Mouse (Mus musculus) cerebellum, adult 18-20 months (tissue): ENCODE measurements around the gene Pfn1.

Source experiments
- DNase-seq, 2 experiments: peaks; one replicate each; pipeline ENCODE4 v3.0.0; 2021

The Pfn1 gene

GRCm38 (mm10) chr11:70630129-70630528 is 24.3 kb downstream of the Pfn1 start:
- DNase-seq, result no peak

GRCm38 (mm10) chr11:70629557-70629956 is 24.9 kb downstream of the Pfn1 start:
- DNase-seq, result no peak

GRCm38 (mm10) chr11:70628431-70628830 is 26.0 kb downstream of the Pfn1 start:
- no peak for DNase-seq

GRCm38 (mm10) chr11:70626877-70627276 is 27.6 kb downstream of the Pfn1 start:
- no peak for DNase-seq

GRCm38 (mm10) chr11:70625473-70625872 is 29.0 kb downstream of the Pfn1 start:
- DNase-seq, result no peak

GRCm38 (mm10) chr11:70623053-70623742 is 31.2 kb downstream of the Pfn1 start:
- no peak for DNase-seq

GRCm38 (mm10) chr11:70621972-70622814 is 32.3 kb downstream of the Pfn1 start:
- DNase-seq, result no peak

GRCm38 (mm10) chr11:70619101-70619500 is 35.3 kb downstream of the Pfn1 start, which contains the start of gene Chrne:
Chrne (minus strand) TSS chr11:70619216.
- no peak for DNase-seq

- no peak for DNase-seq
Measured at GRCm38 (mm10) chr11:70615516-70616093, 38.8 kb downstream of the Pfn1 start, which contains the start of gene 4930544D05Rik. 4930544D05Rik (plus strand) TSS chr11:70615848.

- DNase-seq, result peak; percentile 31 to 39
Measured at GRCm38 (mm10) chr11:70615074-70615473, 39.4 kb downstream of the Pfn1 start.

- DNase-seq, result no peak
Measured at GRCm38 (mm10) chr11:70612505-70612904, 41.9 kb downstream of the Pfn1 start.

- DNase-seq, result no peak
Measured at GRCm38 (mm10) chr11:70610752-70611151, 43.7 kb downstream of the Pfn1 start.

- no peak for DNase-seq
Measured at GRCm38 (mm10) chr11:70608381-70609066, 45.9 kb downstream of the Pfn1 start.

GRCm38 (mm10) chr11:70607611-70608010 is 46.8 kb downstream of the Pfn1 start:
- DNase-seq, result no peak

- no peak for DNase-seq
Measured at GRCm38 (mm10) chr11:70606717-70607116, 47.7 kb downstream of the Pfn1 start.

- DNase-seq, result peak; percentile 77 to 83
Measured at GRCm38 (mm10) chr11:70605024-70605566, 49.3 kb downstream of the Pfn1 start.
